Mouse (Mus musculus) intestine, embryonic 14.5 days (tissue): ENCODE data around the gene Irf3. TPM values are rescaled to one million over a fixed set of nuclear protein-coding genes. Genes with fewer than 3 reads are reported as not detected.

Experiments used
- ATAC-seq: fragments of 200-750 bp; cut with Nextera tagmentation; replicated peaks from 2 replicates; pipeline ENCODE4 v1.8.0; 2017; ENCODE audit warnings: low read depth, moderate number of reproducible peaks, moderate TSS enrichment, moderate library complexity; ENCODE audit not compliant: low FRiP score, low TSS enrichment
- DNase-seq: peaks from one replicate; pipeline ENCODE4 v3.0.0-alpha.2; 2018; ENCODE audit warnings: low spot score
- H3K27ac ChIP-seq: fragments of 300-500 bp; sonication (generic); 2 replicates; pipeline ENCODE4 v1.5.1; 2014; ENCODE audit warnings: low read depth, mild to moderate bottlenecking, control low read depth
- H3K27me3 ChIP-seq: fragments of 300-500 bp; sonication (generic); replicated peaks from 2 replicates; pipeline ENCODE4 v1.6.1; 2014; ENCODE audit warnings: low read length, control low read depth; ENCODE audit not compliant: control insufficient read depth, insufficient read depth
- H3K36me3 ChIP-seq: fragments of 300-500 bp; sonication (generic); 2 replicates; pipeline ENCODE4 v1.6.1; 2014; ENCODE audit warnings: low read length, control low read depth; ENCODE audit not compliant: control insufficient read depth, insufficient read depth
- H3K4me1 ChIP-seq: fragments of 300-500 bp; sonication (generic); replicated peaks from 2 replicates; pipeline ENCODE4 v1.6.1; 2014; ENCODE audit warnings: low read length, control low read depth, mixed read lengths; ENCODE audit not compliant: control insufficient read depth, insufficient read depth
- H3K4me2 ChIP-seq: fragments of 300-500 bp; sonication (generic); 2 replicates; pipeline ENCODE4 v1.6.1; 2014; ENCODE audit warnings: low read length
- H3K4me3 ChIP-seq: fragments of 300-500 bp; sonication (generic); 2 replicates; pipeline ENCODE4 v1.5.1; 2014; ENCODE audit warnings: low read depth, low read length, control low read depth, mixed read lengths
- H3K9ac ChIP-seq: fragments of 300-500 bp; sonication (generic); 2 replicates; pipeline ENCODE4 v1.6.1; 2014; ENCODE audit warnings: mild to moderate bottlenecking, low read length
- H3K9me3 ChIP-seq: fragments of 300-500 bp; sonication (generic); 2 replicates; pipeline ENCODE4 v1.6.1; 2016; ENCODE audit warnings: low read length, control low read depth; ENCODE audit not compliant: control insufficient read depth
- WGBS: fragments of 180-500 bp; shearing (Covaris S2); extraction: QIAGEN DNeasy Blood & Tissue Kit; methylation state at CpG from one replicate; pipeline ENCODE4 v1.1.7; 2014; 5-methylcytosine and 5-hydroxymethylcytosine counted together
- polyA plus RNA-seq: library from polyadenylated mRNA; unstranded; fragments of >200 nt; fragmentation: Nextera tagmentation; extraction: Ambion mirVana; gene quantifications from 2 replicates; pipeline ENCODE4 v1.2.1, GENCODE M21; 2014

The Irf3 gene
- polyA plus RNA-seq, 1 experiment from 2014 or later = 91.7 TPM

DNA sequence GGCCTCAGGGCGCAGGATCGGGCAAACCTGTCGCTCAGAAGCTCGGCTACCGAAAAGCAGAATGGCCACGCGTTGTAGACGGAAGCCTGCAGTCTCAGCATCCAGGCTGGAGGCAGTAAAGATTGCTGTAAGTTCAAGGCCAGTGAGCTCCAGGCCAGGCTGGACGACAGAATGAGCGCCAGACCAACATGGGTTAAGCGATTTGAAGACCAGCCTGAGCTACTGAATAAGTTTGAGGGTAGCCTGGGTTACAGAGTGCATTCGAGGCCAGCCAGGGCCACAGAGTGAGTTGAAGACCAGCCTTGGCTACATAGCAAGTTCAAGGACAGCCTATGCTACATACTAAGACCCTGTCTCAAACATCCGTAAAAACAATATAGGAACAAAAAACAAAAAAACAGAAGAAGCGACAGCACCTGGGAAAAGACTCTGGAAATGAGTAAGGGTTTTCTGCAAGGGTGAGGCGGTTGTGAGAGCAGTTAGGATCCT, 536 bp downstream of the Irf3 start:
- DNase-seq = no peak
- H3K9me3 ChIP-seq = no peaks in the 10 kb centered on the region
- no peaks in the 10 kb centered on the region for H3K27me3 ChIP-seq
- H3K4me3 ChIP-seq = peak overlapping the region; percentile 84
- H3K4me2 ChIP-seq = peak overlapping the region; percentile 96
- H3K4me1 ChIP-seq = peaks cover 18% of the 10 kb centered on the region
- peak overlapping the region; percentile 86 for H3K9ac ChIP-seq
- 4% methylated on average over 15 of the region's 15 CpGs for WGBS
- peak; percentile 4; the same call in 1 of the 2 replicates for ATAC-seq
- H3K36me3 ChIP-seq = peaks cover 65% of the 10 kb centered on the region
- peak overlapping the region; percentile 86 for H3K27ac ChIP-seq

DNA sequence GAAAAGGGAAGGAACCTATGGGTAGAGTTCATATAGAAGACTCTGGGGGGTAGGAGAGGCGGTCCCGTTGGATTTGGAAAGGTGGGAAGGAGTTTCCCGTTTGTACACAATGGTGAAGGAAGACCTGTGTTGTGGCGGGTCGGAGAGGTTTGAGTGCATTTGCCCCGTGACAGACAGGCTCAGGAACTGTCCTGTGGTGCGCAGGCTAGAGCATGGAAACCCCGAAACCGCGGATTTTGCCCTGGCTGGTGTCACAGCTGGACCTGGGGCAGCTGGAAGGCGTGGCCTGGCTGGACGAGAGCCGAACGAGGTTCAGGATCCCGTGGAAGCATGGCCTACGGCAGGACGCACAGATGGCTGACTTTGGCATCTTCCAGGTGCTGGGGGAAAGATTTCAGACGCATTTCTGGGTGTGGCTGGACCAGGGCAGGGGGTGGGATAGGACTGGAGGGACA, 1.1 kb downstream of the Irf3 start, which contains the start of gene Bcl2l12:
TSS of gene Bcl2l12 (minus strand) at position 212 of the 455 bp plus-strand sequence.
- no peaks in the 10 kb centered on the region for H3K27me3 ChIP-seq
- 5% methylated on average over 18 of the region's 18 CpGs for WGBS
- H3K27ac ChIP-seq = peak within 1 kb of the TSS; percentile 86
- no peaks in the 10 kb centered on the region for H3K9me3 ChIP-seq
- peaks cover 18% of the 10 kb centered on the region for H3K4me1 ChIP-seq
- H3K4me3 ChIP-seq = peak within 1 kb of the TSS; percentile 84
- H3K9ac ChIP-seq = peak within 1 kb of the TSS; percentile 86
- H3K4me2 ChIP-seq = peak within 1 kb of the TSS; percentile 96
- ATAC-seq (no peak), DNase-seq (peak; percentile 71)
- H3K36me3 ChIP-seq = peaks cover 65% of the 10 kb centered on the region

DNA sequence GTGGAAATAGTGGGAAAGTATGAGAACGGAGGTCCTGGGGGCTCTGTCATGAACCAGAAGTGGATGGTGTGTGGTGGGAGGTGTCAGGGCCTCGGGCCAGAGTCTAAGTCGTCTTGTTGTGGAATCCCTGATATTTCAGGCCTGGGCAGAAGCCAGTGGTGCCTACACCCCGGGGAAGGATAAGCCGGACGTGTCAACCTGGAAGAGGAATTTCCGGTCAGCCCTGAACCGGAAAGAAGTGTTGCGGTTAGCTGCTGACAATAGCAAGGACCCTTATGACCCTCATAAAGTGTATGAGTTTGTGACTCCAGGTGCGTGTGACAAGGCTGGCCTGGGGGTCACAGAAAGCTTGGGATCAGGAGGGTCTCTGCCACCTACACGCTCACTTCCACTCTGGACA, 2.3 kb downstream of the Irf3 start:
- Histone ChIP-seq H3K4me2 (0 out of 2 replicates have a peak overlapping the region, but pooled peaks have one; percentile 96), H3K27me3 (no peaks in the 10 kb centered on the region), H3K4me3 (no peak overlapping the region), H3K9ac (no peak overlapping the region), H3K36me3 (peaks cover 67% of the 10 kb centered on the region), H3K4me1 (peaks cover 18% of the 10 kb centered on the region), H3K9me3 (no peaks in the 10 kb centered on the region), H3K27ac (no peak overlapping the region)
- no peak for DNase-seq
- 75% methylated on average over 11 of the region's 11 CpGs for WGBS
- ATAC-seq = no peak

DNA sequence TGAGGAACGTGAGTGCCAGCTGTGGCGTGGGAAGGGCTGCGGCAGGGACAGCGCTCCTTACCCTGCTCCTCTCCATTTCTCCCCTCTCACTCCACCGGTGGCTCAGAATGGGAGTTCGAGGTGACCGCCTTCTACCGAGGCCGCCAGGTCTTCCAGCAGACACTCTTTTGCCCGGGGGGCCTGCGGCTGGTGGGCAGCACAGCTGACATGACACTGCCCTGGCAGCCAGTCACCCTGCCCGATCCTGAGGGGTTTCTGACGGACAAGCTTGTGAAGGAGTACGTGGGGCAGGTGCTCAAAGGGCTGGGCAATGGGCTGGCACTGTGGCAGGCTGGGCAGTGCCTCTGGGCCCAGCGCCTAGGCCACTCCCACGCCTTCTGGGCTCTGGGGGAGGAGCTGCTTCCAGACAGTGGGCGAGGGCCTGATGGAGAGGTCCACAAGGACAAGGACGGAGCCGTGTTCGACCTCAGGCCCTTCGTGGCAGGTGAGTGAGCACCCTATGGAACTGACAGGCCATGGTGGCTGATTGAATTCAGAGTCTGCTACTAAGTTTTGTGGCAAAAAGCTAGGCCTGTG, 3.2 kb downstream of the Irf3 start:
- 84% methylated on average over 21 of the region's 21 CpGs for WGBS
- DNase-seq (no peak), ATAC-seq (no peak)
- no peak overlapping the region for H3K4me2 ChIP-seq
- no peaks in the 10 kb centered on the region for H3K9me3 ChIP-seq
- H3K36me3 ChIP-seq = peaks cover 67% of the 10 kb centered on the region
- no peak overlapping the region for H3K9ac ChIP-seq
- no peaks in the 10 kb centered on the region for H3K27me3 ChIP-seq
- peaks cover 18% of the 10 kb centered on the region for H3K4me1 ChIP-seq
- no peak overlapping the region for H3K27ac ChIP-seq
- no peak overlapping the region for H3K4me3 ChIP-seq

DNA sequence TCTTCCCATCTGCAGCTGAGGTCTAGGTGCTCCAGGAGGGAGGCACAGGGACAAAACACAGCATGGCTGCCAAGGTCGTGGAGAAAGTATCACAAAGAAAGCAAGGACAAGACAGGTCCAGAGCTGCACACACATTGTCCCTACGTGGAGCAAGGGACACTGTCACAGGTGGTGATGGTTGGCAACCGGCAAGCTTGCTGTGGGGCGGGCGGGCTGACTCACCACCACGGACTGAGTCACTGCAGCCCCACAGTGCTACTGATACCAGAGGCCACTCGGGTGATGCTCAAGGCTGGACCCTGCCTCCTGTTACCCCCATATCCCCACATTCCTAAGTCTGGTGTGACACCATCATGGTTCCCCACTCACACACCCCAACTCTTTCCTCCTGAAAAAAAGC, 5.0 kb downstream of the Irf3 start:
- no peak overlapping the region for H3K9ac ChIP-seq
- H3K9me3 ChIP-seq = no peaks in the 10 kb centered on the region
- no peaks in the 10 kb centered on the region for H3K27me3 ChIP-seq
- H3K4me2 ChIP-seq = no peak overlapping the region
- no peak for DNase-seq
- peaks cover 7% of the 10 kb centered on the region; the same call in 1 of the 2 replicates for H3K4me1 ChIP-seq
- 79% methylated on average over 7 of the region's 7 CpGs for WGBS
- ATAC-seq = no peak
- H3K27ac ChIP-seq = no peak overlapping the region
- peaks cover 83% of the 10 kb centered on the region for H3K36me3 ChIP-seq
- H3K4me3 ChIP-seq = no peak overlapping the region

DNA sequence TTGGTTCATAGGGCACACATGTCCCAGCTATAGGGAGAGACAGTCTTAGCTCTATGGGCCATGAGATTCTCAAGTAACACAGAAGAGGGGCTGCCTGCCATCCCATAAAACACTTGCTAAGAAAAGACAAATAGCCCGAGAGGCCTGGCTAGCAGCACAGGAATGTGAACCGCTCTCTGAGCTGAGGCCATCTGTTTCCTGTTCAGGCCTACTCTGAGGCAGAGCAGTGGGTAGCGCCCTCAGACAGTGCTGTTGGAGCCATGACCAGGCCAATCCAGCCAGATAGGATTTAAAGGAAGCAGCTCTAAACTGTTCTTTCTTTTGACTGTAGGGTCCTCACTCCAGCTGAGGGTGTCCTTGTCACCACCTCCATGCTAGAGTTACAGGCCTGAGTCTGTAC, 7.1 kb downstream of the Irf3 start:
- Histone ChIP-seq H3K4me1 (peaks cover 3% of the 10 kb centered on the region; the same call in 1 of the 2 replicates), H3K36me3 (peaks cover 99% of the 10 kb centered on the region), H3K4me2 (no peak overlapping the region), H3K9ac (no peak overlapping the region), H3K9me3 (no peaks in the 10 kb centered on the region), H3K4me3 (no peak overlapping the region), H3K27me3 (no peaks in the 10 kb centered on the region), H3K27ac (no peak overlapping the region)
- whole genome bisulfite sequencing = 37% methylated on average over 3 of the region's 3 CpGs
- ATAC-seq = no peak
- DNase-seq = no peak

DNA sequence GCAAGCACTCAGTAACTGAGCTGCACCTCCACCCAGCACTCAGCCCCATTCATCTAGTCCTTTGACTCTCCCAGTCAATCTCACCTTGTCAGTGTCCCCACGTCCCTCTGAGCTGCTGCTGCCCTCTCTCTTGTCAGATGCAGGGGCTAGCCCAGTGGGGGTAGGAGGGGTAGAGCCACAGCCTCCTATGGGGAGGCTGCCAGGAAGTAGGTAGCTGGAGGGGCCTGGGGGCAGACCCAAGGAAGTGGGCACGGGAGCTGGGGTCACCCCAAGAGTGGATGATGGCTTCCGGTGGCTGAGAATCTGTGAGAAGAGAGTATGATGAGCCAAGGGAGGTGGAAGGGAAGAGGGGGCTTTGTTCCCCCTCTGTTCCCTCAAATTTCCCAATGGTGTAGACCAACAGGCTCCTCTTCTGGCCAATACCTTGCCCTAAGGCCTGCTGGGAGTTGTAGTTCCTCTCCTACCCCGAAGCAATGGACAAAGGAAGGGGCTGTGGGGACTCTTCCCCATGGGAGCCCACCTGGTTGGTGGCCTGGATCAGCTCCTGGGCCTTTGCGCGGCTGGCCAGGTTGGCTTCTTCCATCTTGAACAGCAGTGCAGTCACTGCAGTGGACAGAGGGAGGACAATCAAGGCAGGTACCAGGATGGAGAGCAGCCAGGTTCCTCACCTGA, 8.0 kb downstream of the Irf3 start:
- 85% methylated on average over 6 of the region's 6 CpGs for WGBS
- no peak for ATAC-seq

DNA sequence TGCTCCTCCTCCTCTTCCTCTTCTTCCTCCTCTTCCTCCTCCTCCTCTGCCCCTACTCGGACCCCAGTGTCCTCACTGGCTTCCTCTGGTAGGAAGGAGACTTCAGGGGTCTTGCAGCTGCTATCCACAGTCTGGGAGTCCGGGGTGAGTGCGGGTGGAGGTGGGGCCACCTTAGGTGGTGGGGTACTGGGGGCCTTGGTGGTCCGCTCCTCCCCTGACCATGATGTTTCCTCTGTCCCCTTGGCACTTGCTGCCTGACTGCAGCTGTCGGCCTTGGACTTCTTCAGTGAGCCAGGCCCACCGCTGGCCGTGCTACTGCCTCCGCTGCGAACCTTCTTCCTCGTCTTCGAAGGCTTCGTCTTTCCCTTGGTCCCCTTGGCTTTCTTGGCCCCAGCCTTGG, 9.1 kb downstream of the Irf3 start:
- Histone ChIP-seq H3K4me2 (no peak overlapping the region), H3K27ac (no peak overlapping the region)
- 93% methylated on average over 12 of the region's 12 CpGs for WGBS

More for the DNA sequence above, 8.0 kb downstream of the Irf3 start:
- DNase-seq = no peak
- Histone ChIP-seq H3K4me1 (no peaks in the 10 kb centered on the region), H3K9me3 (no peaks in the 10 kb centered on the region), H3K27ac (no peak overlapping the region), H3K36me3 (peaks cover 99% of the 10 kb centered on the region), H3K9ac (no peak overlapping the region), H3K4me2 (no peak overlapping the region), H3K4me3 (no peak overlapping the region), H3K27me3 (no peaks in the 10 kb centered on the region)

More for the DNA sequence above, 9.1 kb downstream of the Irf3 start:
- H3K9me3 ChIP-seq = no peaks in the 10 kb centered on the region
- no peak overlapping the region for H3K4me3 ChIP-seq
- ATAC-seq (no peak), DNase-seq (no peak)
- H3K9ac ChIP-seq = no peak overlapping the region
- no peaks in the 10 kb centered on the region for H3K27me3 ChIP-seq
- peaks cover 97% of the 10 kb centered on the region for H3K36me3 ChIP-seq
- no peaks in the 10 kb centered on the region for H3K4me1 ChIP-seq
